Mouse (Mus musculus): Measurements from ENCODE around the gene Tnfsf9. TPM values are rescaled to one million over a fixed set of nuclear protein-coding genes. Genes with fewer than 3 reads are reported as not detected.

The Tnfsf9 gene
- total RNA-seq, 2 experiments from 2014 or later, result 0.28 to 0.57 TPM

DNA sequence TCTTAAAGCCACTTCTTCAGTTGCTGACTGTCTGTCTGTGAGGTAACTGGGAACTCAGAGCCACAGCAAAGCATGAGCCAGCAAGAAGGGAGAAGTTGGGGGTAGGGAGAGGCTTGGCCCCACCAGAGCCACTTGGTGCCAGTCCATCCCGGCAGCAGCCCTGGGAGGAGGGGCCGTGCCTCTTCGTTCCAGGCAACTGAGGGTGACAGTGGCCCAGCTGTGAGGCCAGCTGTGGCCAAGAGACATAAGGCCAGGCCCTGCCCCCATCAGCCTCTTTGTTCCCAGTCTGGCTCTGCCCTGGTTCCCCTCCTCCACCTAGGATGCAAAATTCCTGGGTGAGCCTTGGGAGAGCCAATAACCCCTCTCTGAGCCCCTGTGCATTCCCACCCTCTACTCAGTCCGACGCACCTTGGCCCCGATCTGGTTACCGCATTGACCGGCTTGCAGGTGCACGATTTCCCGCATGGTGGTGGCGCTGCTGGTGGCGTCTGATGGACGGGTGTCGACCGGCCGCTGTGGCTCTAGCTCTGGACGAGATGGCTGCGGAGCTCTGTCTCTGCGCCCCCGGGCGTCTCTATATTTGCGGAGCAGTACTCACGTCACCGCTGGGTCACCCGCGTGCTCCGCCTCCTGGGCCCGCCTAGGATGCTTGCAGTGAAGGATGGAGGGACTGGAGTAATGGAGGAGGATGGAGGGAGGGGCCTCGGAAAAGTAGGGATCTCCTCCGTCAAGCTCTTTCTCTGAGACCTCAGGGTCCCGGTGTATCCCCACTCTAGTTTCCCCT, 17.9 kb upstream of the Tnfsf9 start, which contains the start of gene Tubb4a:
Gene Tubb4a (minus strand): TSS at position 734 of the 784 bp plus-strand sequence.
- intact Hi-C loops (cut with DNase I), result no loop called here

DNA sequence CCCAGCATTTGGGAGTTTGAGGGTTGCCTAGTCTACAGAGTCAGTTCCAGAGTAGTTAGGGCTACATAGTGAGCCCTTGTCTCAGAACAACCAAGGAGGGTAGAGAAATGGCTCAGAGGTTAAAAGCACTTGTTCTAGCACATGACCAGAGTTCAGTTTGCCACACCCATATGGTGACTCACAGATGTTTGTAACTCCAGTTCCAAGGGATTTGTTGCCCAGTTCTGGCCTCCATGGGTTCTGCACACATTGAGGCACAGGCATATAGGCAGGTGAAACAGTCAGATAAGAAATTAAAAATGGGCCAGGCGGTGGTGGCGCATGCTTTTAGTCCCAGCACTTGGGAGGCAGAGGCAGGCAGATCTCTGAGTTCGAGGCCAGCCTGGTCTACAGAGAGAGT, 10.9 kb upstream of the Tnfsf9 start:
- intact Hi-C loops (cut with DNase I), result no loop called here
- no peak for DNase-seq (ENCODE audit: low spot score)

More for the DNA sequence above, 17.9 kb upstream of the Tnfsf9 start, which contains the start of gene Tubb4a:
- DNase-seq (ENCODE audit: low spot score), result no peak

DNA sequence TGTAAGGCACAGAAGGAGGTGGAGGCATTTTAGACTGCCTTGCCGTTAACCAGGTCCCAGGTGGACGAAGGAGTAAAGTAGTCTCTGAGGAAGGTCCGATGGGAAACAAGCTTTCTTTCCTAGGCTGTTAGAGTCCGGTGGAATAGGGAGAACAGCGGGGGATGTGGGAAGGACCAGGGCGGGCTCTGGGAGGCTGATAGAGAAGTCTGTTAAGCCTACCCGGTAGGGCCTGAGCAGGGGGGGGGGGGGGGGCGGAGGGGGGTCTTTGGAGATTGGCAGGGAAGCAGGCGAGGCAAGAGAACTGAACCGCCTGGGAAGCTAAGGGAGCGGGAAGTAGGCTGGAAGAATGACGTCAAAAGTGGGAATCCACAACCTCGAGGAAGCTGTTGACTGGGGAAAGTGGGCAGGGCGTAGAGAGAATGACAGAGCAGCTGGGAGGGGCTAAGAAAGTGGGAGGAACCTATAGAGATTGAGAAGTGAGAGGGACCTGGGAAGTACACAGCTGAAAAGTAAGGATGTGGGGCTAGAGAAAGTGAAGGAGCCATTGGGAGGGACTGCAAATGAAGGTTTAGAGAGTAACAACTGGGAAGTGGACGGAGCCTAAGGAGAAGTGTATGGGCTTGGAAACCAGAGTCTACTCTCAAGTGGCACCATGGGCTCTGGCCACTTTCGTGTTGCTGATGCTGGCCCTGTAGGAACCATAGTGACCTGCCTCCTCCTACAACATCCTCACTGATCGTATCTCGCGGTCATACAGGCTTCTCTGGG, 9.1 kb upstream of the Tnfsf9 start:
- intact Hi-C loops (cut with DNase I), result loop anchor here (1.0 to 5.0 kb wide), 4 partner anchors 71 to 239 kb away; partner anchors contain the start of genes Alkbh7 and Vav1

DNA sequence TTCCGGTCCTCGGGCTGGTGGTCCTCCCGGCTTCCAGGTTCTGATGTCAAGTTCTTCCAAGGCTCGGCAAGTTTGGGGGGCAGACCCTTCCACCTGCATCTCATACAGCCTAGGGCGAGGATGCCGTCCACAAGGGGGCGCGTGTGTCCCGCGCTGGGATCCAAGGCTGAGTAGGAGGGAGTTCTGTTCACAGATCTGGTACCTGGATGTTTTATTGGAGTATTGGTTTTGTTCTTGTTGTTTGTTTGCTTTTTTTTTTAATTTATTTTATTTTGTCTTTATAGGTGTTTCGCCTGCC, 8.6 kb upstream of the Tnfsf9 start:
- intact Hi-C loops (cut with DNase I), result loop anchor here (1.0 to 5.0 kb wide), 4 partner anchors 71 to 238 kb away; partner anchors contain the start of genes Alkbh7 and Vav1
- DNase-seq (ENCODE audit: low spot score), result peak; percentile 58

More for the DNA sequence above, 9.1 kb upstream of the Tnfsf9 start:
- peak; percentile 43 for DNase-seq (ENCODE audit: low spot score)

DNA sequence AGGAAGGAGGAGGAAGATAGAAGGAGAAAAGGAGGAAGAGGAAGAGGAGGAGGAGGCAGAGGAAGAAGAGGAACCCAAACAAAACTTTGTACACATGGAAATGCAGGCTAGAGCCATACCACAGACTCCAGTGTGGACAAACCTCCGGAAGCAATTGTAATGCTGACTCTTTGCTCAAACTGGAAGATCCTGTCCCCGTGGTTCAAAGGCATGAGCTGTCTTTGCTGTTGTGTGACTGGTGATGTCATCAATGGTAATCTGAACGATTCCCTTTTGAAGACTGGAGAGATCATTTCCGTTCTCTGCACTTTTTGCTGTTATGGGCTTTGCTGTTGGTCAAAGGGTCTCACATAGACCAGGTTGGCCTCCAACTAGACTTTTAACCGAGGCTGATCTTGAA, 6.8 kb upstream of the Tnfsf9 start:
- intact Hi-C loops (cut with DNase I), result loop anchor here (5.0 kb wide), 2 partner anchors 101 to 179 kb away; partner anchors contain the start of genes Alkbh7 and Vav1
- DNase-seq (ENCODE audit: low spot score), result no peak

DNA sequence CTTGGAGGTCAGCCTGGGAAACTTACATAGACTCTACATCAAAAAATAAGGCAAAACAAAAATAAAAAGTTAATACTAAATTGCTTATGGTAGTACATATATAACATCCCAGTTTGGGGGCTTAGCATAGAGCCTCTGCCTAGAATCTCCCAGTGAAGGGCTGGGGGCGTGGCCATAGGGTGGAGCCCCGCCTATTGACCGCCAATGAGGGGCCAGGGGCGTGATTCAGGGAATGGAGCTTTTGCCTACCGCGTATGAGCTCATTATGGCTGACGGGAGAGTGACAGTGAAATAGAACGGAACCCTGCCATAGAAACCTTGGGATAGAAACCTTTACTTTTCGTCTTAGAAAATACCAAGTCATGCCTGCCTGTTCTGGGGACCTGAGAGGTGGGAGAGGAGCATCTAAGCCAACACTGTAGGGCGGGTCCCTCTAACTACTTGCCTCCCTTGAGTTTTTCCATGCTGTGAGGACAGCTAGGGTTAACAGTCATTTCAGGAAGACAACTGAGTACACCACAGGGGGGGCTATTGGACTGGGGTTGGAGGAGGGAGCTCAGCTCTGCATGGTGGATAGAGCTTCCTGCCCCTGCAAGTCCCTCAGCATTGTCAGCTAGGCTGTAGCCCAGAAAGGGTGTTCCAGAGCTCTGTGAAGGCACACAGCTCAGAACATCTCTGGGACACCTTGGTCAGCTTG, 5.3 kb upstream of the Tnfsf9 start:
- intact Hi-C loops (cut with DNase I), result loop anchor here (5.0 kb wide), 2 partner anchors 102 to 178 kb away; partner anchors contain the start of genes Alkbh7 and Vav1
- DNase-seq (ENCODE audit: low spot score), result no peak

DNA sequence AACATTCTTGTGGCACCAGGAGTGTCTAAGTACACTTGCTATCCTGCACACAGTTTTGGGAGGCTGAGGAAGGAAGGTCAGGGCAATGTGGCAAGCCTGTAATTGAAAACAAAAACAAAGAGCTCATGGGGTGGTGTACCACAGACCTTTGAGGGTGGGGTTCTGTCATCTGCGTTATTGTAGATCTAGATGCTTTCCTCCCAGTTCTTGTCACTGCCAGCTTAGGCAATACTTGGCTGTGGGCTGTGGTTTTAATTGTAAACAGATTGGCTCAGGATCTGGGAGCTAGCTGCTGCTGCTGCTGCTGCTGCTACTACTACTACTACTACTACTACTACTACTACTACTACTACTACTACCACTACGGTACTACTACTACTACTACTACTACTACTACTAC, 2.8 kb upstream of the Tnfsf9 start:
- intact Hi-C loops (cut with DNase I), result no loop called here
- DNase-seq (ENCODE audit: low spot score), result no peak

DNA sequence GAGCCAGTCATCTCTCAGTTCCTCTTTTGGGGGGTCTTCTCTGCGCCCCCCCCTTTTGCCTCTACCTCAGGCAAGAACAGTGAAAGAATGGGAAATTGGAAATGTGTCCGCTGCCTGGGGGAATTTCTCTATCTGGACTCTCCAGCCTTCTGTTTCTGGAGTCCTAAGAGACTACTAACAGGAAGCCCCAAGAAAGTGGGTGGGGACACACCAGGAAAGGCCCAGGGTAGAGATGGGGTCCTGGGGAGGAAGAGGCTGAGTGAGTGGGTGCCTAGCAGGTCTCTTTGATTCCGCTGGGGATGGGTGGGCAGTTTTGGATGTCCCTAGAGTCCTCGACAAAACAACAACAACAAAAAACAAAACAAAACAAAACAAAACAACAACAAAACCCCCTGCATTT, 629 bp upstream of the Tnfsf9 start:
- no peak for DNase-seq (ENCODE audit: low spot score)
- intact Hi-C loops (cut with DNase I), result no loop called here

DNA sequence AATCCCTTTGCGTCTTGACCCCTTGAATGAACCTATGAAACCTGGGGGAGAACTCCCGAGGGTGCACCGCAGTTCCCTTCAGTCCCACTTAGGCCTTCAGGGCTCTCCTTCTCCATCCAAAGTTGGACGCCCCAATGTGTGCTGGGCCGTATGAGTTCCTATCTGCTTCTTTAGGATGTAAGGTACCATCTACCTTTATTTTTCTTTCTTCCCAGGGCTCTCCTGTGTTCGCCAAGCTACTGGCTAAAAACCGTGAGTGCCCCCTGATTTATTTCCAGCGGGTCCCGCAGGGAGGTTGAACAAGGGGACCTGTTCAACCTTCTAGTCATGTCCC, 877 bp downstream of the Tnfsf9 start:
- intact Hi-C loops (cut with DNase I), result no loop called here
- no peak for DNase-seq (ENCODE audit: low spot score)

DNA sequence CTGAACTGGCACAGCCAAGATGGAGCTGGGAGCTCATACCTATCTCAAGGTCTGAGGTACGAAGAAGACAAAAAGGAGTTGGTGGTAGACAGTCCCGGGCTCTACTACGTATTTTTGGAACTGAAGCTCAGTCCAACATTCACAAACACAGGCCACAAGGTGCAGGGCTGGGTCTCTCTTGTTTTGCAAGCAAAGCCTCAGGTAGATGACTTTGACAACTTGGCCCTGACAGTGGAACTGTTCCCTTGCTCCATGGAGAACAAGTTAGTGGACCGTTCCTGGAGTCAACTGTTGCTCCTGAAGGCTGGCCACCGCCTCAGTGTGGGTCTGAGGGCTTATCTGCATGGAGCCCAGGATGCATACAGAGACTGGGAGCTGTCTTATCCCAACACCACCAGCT, 1.9 kb downstream of the Tnfsf9 start:
- DNase-seq (ENCODE audit: low spot score), result no peak
- intact Hi-C loops (cut with DNase I), result no loop called here

DNA sequence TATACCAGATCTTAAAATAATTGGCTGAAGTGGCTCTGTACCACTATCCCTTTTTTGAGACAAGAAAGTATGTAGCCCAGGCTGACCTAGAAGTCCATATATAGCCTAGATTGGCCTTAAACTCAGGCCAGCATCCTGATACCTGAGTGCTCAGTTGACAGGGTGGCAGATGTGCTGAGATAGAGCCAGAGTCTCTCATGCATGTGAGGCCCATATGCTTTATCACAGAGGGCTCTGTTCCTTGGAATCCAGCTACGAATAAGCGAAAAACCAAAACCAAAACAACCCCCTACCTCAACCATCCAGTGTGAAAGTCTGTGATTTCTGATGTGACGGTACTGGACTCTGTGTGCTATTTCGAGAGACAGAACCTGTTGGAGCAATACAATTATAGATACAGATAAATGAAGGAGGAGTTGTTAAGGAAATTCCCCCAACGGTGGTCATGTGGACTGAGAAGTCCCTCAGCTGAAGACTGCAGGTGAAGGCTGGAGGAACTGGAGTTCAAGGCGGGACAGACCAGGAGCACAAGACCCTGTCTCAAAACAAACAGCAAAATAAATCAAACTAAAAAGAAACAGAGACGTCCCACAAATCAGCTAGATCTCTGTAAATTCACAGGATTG, 3.0 kb downstream of the Tnfsf9 start:
- no peak for DNase-seq (ENCODE audit: low spot score)
- intact Hi-C loops (cut with DNase I), result no loop called here

DNA sequence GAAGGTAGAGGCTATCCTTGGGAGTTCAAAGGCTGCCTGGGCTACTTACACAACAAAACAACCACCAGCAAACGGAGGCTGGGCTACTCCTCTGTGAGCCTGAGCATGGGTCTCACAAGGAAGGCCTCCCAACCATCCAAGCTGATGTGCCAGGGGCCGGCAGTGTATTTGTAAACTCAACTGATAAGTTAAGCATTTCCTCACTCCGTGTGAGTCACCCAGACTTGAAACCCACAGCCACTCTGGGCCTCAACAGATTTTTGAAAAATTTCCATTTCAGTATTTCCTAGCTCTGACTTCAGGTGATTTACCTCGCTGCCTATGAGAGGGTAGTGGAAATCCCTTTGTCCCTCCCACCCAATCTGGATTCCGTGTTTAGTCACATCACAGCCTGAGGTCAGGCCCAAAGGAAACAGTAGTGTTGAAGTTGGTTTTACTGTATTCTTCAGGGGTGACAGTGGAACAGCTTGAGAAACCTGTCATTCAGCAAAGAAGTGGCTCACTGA, 3.6 kb downstream of the Tnfsf9 start:
- intact Hi-C loops (cut with DNase I), result no loop called here
- no peak for DNase-seq (ENCODE audit: low spot score)

DNA sequence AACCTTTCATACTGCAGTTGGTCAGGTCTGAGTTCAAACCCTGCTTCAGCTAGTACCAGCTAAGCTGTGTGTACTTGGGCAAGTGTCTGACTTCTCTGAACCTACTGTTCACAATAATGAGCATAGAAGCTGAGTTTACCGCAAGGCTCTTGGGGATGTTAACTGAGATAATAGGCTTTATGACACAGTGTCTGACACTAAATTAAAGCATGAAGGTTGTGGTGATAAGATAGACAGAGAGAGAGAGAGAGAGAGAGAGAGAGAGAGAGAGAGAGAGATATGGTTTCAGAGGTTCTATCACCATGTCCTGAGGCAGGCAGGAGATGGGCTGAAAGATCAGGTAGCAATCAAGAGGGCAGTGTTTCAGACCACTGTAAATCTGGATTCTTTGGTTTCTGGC, 4.9 kb downstream of the Tnfsf9 start:
- DNase-seq (ENCODE audit: low spot score), result no peak
- intact Hi-C loops (cut with DNase I), result no loop called here

DNA sequence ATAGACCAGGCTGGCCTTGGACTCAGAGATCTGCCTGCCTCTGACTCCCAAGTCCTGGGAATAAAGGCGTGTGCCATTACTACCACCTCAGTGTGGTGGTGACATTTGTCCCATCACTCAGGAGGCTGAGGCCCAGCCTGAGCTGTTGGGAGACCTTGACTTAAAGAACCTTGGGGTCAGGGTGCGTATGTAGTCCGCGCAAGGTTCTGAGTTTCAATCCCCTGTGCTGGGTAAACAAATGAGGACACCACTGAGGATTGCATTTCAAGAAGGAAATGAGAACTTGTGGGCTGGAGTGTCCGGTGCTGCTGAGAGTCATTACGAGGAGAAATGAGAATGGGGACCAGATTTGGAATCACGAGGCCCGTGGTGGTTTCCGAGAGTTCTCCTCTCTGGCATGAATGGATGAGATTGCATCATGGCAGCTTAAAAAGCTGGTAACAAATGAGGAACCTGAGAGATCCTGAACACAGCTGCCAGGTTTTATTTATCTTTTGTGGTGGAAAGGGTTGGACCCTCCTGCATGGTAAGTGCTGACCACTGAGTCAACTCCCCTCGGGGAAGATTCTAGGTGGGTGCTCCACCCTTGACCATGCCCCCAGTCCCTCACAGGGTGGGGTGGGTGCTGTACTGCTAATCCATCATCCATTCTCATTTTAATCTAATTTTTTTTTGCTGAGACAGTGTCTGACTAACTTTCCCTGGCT, 7.8 kb downstream of the Tnfsf9 start:
- DNase-seq (ENCODE audit: low spot score), result no peak
- intact Hi-C loops (cut with DNase I), result no loop called here

DNA sequence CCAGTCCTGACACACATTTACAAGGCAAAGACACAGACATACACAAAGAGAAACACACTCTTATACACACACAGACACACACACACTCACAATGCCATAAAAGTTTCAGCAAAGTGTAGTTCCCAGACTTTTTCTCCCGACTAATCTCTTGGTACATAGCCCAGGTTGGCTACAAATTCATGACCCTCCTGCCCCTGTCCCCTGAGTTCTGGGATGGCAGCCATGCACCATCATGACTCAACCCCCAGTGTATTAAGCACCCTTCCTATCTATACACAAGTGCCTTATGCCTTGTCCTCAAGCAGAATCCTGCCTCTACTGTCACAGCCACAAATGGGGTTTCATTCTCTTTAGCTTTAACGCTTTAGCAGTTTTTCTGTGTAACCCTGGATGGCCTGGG, 11.7 kb downstream of the Tnfsf9 start:
- DNase-seq (ENCODE audit: low spot score), result no peak
- intact Hi-C loops (cut with DNase I), result no loop called here

DNA sequence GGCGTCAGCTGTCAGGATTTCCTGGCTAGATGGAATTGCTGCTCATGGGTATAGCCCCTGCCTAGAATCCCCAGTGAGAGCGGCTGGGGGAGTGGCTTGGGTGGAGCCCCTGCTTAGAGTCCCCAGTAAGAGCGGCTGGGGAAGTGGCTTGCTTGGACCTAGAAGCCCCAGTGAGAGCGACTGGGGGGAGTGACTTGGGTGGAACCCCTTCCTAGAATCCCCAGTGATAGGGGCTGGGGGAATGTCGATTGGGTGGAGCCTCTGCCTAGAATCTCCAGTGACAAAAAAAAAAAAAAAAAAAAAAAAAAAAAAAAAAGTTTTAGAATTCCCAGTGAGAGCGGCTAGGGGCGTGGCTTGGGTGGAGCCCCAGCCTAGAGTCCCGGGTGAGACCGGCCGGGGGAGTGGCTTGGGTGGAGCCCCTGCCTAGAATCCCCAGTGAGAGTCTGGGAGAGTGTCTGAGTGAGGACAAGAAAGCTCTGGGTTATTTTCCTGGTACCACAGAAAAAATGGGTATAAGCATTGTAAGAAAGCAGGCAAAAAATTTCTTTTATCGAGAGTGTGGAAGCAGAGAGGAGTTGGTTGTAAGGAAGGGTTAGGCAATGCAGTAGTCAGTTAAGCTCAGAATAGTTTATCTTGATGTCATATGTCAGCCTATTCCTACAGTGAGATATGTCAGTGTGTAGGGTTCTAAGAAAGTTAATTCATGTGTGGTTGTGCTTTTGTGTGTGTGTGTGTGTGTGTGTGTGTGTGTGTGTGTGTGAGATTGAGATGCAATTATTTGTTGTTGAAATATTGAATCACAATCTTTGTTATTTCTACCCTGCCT, 13.6 kb downstream of the Tnfsf9 start:
- no peak for DNase-seq (ENCODE audit: low spot score)
- intact Hi-C loops (cut with DNase I), result no loop called here

DNA sequence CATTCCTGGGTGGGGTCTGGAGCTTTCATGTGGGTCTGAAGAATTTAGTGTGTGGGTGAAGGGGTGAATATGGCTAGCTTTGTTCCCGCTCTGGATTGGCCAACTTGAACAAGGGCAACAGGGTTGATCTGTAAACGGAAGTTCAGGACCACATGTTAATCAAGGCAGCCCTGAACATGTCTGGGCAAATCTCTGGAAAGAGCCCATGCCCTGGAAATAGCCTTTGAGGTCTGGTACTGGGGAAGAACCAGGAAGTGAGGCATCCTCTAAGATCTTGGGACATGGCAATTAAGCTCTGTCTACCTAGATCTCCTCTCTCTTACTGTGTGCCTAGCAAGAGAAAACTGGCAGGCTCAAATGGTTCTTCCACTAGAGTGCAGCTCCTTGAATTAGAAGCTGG, 16.7 kb downstream of the Tnfsf9 start:
- intact Hi-C loops (cut with DNase I), result no loop called here
- DNase-seq (ENCODE audit: low spot score), result no peak
